Mouse (Mus musculus): ENCODE results near the gene Prrg2. TPM values are rescaled to one million over a fixed set of nuclear protein-coding genes. Genes with fewer than 3 reads are reported as not detected.
"Not testable (repeated sequence)": the region's sequence is repeated elsewhere in the genome, so short reads cannot be mapped to it uniquely, and the experiment has no call there.

The Prrg2 gene
- polyA plus RNA-seq, 1 experiment from 2014 or later, result 17.7 TPM

DNA sequence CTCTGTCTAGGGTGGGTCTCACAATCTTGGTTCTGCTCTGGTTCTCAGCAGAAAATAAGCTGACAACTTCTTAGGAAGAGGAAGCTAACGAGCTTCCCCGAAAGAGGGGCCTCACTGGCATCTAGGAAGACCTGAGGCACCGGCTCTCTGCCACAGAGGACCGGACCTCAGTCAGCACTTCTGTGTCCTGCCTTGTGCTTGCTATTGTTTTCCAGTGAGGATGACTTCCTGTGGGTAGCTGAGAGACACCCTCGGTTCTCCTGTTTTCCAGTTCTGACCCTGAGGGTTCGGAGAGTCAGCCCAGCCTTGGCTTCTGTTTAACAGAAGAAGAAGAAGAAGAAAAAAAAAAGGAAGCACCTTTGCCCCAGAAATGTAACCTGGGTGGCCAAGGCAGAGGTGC lies 35.0 kb upstream of the Prrg2 start:
- WGBS, result 65% methylated on average over 6 of the region's 6 CpGs

GRCm38 (mm10) chr7:45095965-45096364 lies 33.5 kb upstream of the Prrg2 start:
- not testable (repeated sequence) for DNase-seq (ENCODE audit: extremely low spot score, low spot score); H3K4me3 ChIP-seq; H3K36me3 ChIP-seq (replicated peaks); H3K27me3 ChIP-seq (ENCODE audit: poor library complexity, severe bottlenecking); H3K9me3 ChIP-seq; H3K27ac ChIP-seq
- peaks cover 48% of the 10 kb centered on the region for H3K4me1 ChIP-seq
- WGBS, result 93% methylated on average over 14 of the region's 14 CpGs

More for the DNA sequence above, 35.0 kb upstream of the Prrg2 start:
- H3K9me3 ChIP-seq, result no peaks in the 10 kb centered on the region
- peaks cover 33% of the 10 kb centered on the region for H3K4me1 ChIP-seq
- H3K27ac ChIP-seq, result no peak overlapping the region
- H3K4me3 ChIP-seq, result no peak overlapping the region
- no peaks in the 10 kb centered on the region for H3K36me3 ChIP-seq (replicated peaks)
- DNase-seq (ENCODE audit: extremely low spot score, low spot score), result no peak
- no peaks in the 10 kb centered on the region for H3K27me3 ChIP-seq (ENCODE audit: poor library complexity, severe bottlenecking)

GRCm38 (mm10) chr7:45095367-45095766 lies 32.9 kb upstream of the Prrg2 start:
- H3K9me3 ChIP-seq, result no peaks in the 10 kb centered on the region
- H3K4me1 ChIP-seq, result peaks cover 54% of the 10 kb centered on the region
- H3K27ac ChIP-seq, result 0 out of 2 replicates have a peak overlapping the region, but pooled peaks have one; percentile 49
- WGBS, result 82% methylated on average over 6 of the region's 6 CpGs
- DNase-seq (ENCODE audit: extremely low spot score, low spot score), result no peak
- H3K27me3 ChIP-seq (ENCODE audit: poor library complexity, severe bottlenecking), result peaks cover 5% of the 10 kb centered on the region; the same call in 1 of the 2 replicates
- H3K4me3 ChIP-seq, result no peak overlapping the region
- 0 out of 2 replicates have a peak, but pooled peaks cover under 1% of the 10 kb centered on the region for H3K36me3 ChIP-seq (replicated peaks)

DNA sequence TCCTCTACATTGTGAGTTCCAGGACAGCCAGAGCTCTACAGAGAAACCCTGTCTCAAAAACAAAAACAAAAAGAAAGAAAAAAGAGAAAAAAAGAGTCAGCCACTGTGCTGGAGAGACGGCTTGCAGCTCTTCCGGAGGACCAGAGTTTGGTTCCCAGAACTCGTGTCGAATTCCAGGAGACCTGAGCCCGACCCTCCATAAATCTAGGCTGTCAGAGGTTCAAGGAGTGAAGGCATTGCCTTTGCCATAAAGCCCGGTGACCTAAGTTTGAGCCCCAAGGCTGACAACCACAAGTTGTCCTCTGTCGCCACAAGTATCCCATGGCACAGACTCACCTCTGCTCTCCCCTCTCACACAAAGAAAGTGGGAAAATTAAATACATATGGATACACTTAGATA lies 31.6 kb upstream of the Prrg2 start:
- peaks cover 8% of the 10 kb centered on the region; the same call in 1 of the 2 replicates for H3K36me3 ChIP-seq (replicated peaks)
- 73% methylated on average over 7 of the region's 7 CpGs for WGBS
- no peak for DNase-seq (ENCODE audit: extremely low spot score, low spot score)
- H3K27me3 ChIP-seq (ENCODE audit: poor library complexity, severe bottlenecking), result peaks cover 5% of the 10 kb centered on the region; the same call in 1 of the 2 replicates
- H3K9me3 ChIP-seq, result no peaks in the 10 kb centered on the region
- peaks cover 56% of the 10 kb centered on the region for H3K4me1 ChIP-seq
- H3K4me3 ChIP-seq, result no peak overlapping the region
- H3K27ac ChIP-seq, result peak overlapping the region; percentile 17; the same call in 1 of the 2 replicates

DNA sequence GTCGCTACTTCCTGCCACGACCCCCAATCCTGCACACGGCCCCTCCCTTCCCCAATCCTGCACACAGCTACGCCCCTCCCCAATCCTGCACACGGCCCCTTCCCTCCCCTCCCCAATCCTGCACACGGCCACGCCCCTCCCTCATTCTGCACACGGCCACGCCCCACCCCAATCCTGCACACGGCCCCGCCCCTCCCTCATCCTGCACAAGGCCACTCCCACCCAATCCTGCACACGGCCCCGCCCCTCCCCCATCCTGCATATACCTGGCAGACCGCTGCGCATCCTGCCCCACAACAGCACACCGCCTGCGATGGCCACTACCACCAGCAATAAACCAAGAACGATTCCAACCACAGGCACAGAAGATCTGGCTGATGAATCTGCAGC lies 31.0 kb upstream of the Prrg2 start:
- Histone ChIP-seq H3K36me3 (replicated peaks) (peaks cover 11% of the 10 kb centered on the region), H3K4me1 (peaks cover 56% of the 10 kb centered on the region), H3K9me3 (no peaks in the 10 kb centered on the region), H3K27ac (peak overlapping the region; percentile 64), H3K27me3 (ENCODE audit: poor library complexity, severe bottlenecking) (peaks cover 5% of the 10 kb centered on the region; the same call in 1 of the 2 replicates), H3K4me3 (0 out of 2 replicates have a peak overlapping the region, but pooled peaks have one; percentile 22)
- peak; percentile 29 for DNase-seq (ENCODE audit: extremely low spot score, low spot score)
- WGBS, result 35% methylated on average over 18 of the region's 18 CpGs

DNA sequence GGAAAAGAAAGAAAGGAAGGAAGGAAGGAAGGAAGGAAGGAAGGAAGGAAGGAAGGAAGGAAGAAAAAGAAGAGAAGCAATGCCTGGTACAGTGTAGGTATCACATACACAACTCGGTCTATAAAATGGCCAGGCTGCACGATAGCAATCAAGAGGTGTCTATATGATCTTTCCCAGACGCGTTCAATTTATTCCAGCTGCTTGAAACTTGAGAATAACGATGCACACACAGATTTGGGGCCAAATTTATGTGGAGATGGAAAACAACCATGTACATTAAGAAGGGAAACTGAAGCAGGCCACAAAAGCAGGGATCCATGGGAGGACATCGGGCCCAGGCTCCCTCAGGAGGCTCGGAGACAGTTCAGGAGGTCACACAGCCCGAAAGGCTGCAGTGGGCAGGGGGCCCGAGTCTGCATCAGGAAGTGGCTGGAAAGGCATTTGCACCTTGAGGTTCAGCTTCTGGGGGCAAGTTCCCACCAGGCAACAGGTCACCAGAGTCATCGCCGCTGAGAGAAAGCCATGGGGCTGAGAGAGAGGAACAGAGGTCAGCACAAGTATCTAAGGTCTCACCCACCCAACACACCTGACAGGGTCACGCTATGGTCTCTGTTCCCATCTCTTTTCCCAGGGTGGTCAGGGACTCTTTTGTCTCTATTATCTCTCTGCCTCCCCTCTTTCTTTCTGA lies 30.5 kb upstream of the Prrg2 start:
- Histone ChIP-seq H3K27ac (peak overlapping the region; percentile 64), H3K27me3 (ENCODE audit: poor library complexity, severe bottlenecking) (peaks cover 5% of the 10 kb centered on the region; the same call in 1 of the 2 replicates), H3K9me3 (no peaks in the 10 kb centered on the region), H3K4me3 (peak overlapping the region; percentile 22; the same call in 1 of the 2 replicates), H3K4me1 (peaks cover 56% of the 10 kb centered on the region), H3K36me3 (replicated peaks) (peaks cover 16% of the 10 kb centered on the region)
- 63% methylated on average over 12 of the region's 12 CpGs for WGBS
- DNase-seq (ENCODE audit: extremely low spot score, low spot score), result no peak

DNA sequence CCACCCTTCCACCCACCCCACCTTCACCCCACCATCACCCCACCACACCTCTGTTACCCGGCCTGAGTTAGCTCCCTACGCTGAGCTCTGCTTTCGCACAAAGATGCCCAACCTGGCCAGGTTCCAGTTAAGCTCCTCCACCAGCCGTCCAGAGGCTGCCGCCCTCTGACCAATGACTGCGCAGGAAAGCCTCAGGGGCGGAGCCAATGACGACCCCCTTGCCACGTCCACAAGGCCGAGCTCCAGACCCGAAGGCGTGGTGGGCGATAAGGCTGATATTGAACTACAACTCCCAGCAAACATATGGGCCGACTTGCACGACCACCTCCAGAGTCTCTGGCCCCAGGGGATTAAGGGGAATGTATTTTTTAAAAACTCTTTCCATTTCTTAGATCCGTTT lies 29.6 kb upstream of the Prrg2 start, which contains the start of gene Rcn3:
TSS of gene Rcn3 (minus strand) at position 174 of the 400 bp plus-strand sequence.
- peaks cover 5% of the 10 kb centered on the region; the same call in 1 of the 2 replicates for H3K27me3 ChIP-seq (ENCODE audit: poor library complexity, severe bottlenecking)
- H3K9me3 ChIP-seq, result no peaks in the 10 kb centered on the region
- H3K27ac ChIP-seq, result peak within 1 kb of the TSS; percentile 88
- peak; percentile 94 for DNase-seq (ENCODE audit: extremely low spot score, low spot score)
- peaks cover 26% of the 10 kb centered on the region for H3K36me3 ChIP-seq (replicated peaks)
- H3K4me1 ChIP-seq, result peaks cover 51% of the 10 kb centered on the region
- 0% methylated on average over 16 of the region's 16 CpGs for WGBS
- peak within 1 kb of the TSS; percentile 68 for H3K4me3 ChIP-seq

GRCm38 (mm10) chr7:45091001-45091990 lies 28.8 kb upstream of the Prrg2 start:
- no peaks in the 10 kb centered on the region for H3K9me3 ChIP-seq
- WGBS, result 15% methylated on average over 35 of the region's 35 CpGs
- H3K4me3 ChIP-seq, result peak overlapping the region; percentile 68
- H3K4me1 ChIP-seq, result peaks cover 51% of the 10 kb centered on the region
- no peak for DNase-seq (ENCODE audit: extremely low spot score, low spot score)
- peaks cover 5% of the 10 kb centered on the region; the same call in 1 of the 2 replicates for H3K27me3 ChIP-seq (ENCODE audit: poor library complexity, severe bottlenecking)
- H3K36me3 ChIP-seq (replicated peaks), result peaks cover 33% of the 10 kb centered on the region
- H3K27ac ChIP-seq, result peak overlapping the region; percentile 88

GRCm38 (mm10) chr7:45090251-45090977 lies 27.9 kb upstream of the Prrg2 start:
- Histone ChIP-seq H3K27me3 (ENCODE audit: poor library complexity, severe bottlenecking) (peaks cover 5% of the 10 kb centered on the region; the same call in 1 of the 2 replicates), H3K36me3 (replicated peaks) (peaks cover 42% of the 10 kb centered on the region), H3K27ac (no peak overlapping the region; the same call in 1 of the 2 replicates), H3K4me1 (peaks cover 49% of the 10 kb centered on the region), H3K9me3 (no peaks in the 10 kb centered on the region), H3K4me3 (peak overlapping the region; percentile 68; the same call in 1 of the 2 replicates)
- no peak for DNase-seq (ENCODE audit: extremely low spot score, low spot score)
- WGBS, result 81% methylated on average over 13 of the region's 13 CpGs

DNA sequence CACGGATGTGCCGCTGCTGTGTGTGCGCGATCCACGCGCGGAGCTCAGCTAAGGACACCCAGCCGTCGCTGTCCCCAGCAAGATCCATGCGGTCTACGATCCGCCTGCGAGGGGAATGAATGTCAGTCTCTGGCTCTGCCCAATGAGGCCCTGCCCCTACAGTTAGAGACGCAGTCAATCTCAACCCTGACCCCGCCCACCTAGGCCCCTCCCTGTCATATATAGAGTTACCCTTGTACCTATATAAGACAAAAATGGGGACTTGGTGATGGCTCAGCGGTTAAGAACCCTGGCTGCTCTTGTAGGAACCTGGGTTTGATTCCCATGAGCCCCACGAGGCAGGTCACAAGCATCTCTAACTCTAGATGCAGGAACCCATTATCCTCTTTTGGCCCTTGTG lies 26.1 kb upstream of the Prrg2 start:
- no peak for DNase-seq (ENCODE audit: extremely low spot score, low spot score)
- no peak overlapping the region for H3K4me3 ChIP-seq
- peaks cover 35% of the 10 kb centered on the region for H3K4me1 ChIP-seq
- no peak overlapping the region for H3K27ac ChIP-seq
- WGBS, result 91% methylated on average over 17 of the region's 17 CpGs
- no peaks in the 10 kb centered on the region for H3K9me3 ChIP-seq
- peaks cover 58% of the 10 kb centered on the region for H3K36me3 ChIP-seq (replicated peaks)
- peaks cover 5% of the 10 kb centered on the region; the same call in 1 of the 2 replicates for H3K27me3 ChIP-seq (ENCODE audit: poor library complexity, severe bottlenecking)

DNA sequence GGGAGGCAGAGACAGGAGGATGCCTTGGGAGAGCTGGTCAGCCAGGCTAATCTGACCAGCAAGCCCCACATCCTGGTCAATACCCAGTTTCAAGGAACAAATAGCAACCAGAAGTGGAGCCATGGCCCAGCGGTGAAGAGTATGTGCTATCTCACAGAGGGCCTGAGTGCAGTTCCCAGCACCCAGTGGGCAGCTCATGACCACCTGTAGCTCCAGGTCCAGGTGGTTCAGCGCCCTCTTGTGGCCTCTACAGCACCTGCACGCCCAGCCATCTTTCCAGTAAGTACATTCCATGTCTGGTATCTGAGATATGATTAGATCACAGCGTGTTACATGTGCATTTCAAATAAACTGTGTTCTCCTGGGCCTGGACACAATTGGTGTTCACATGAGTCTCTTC lies 23.6 kb upstream of the Prrg2 start:
- H3K36me3 ChIP-seq (replicated peaks), result peaks cover 72% of the 10 kb centered on the region
- H3K27me3 ChIP-seq (ENCODE audit: poor library complexity, severe bottlenecking), result peaks cover 1% of the 10 kb centered on the region; the same call in 1 of the 2 replicates
- WGBS, result 73% methylated on average over 4 of the region's 4 CpGs
- H3K27ac ChIP-seq, result no peak overlapping the region
- no peaks in the 10 kb centered on the region for H3K9me3 ChIP-seq
- peaks cover 17% of the 10 kb centered on the region for H3K4me1 ChIP-seq
- no peak overlapping the region for H3K4me3 ChIP-seq
- DNase-seq (ENCODE audit: extremely low spot score, low spot score), result no peak

Measured in forebrain, embryonic 10.5 days (tissue).